Mouse (Mus musculus) olfactory bulb, adult 2 months (tissue): Measurements from ENCODE around the gene Ano1.

ENCODE experiments used
- CTCF ChIP-seq: fragments of 200-500 bp; IDR thresholded peaks from 2 replicates; pipeline ENCODE4 v1.5.1; 2012; ENCODE audit warnings: low read depth, mild to moderate bottlenecking, low read length, moderate library complexity; ENCODE audit not compliant: insufficient read depth
- POLR2A ChIP-seq: fragments of 200-500 bp; IDR thresholded peaks from 2 replicates; pipeline ENCODE4 v1.6.1; 2012; ENCODE audit warnings: mild to moderate bottlenecking, low read depth, low read length, moderate library complexity; ENCODE audit not compliant: insufficient read depth

GRCm38 (mm10) chr7:144571598-144571997, 180.2 kb downstream of the Ano1 start:
- TF ChIP-seq POLR2A = no peak
- TF ChIP-seq CTCF = no peak
